ENCODE assay signal across 9 mouse cellular contexts in the genomic region with DNA sequence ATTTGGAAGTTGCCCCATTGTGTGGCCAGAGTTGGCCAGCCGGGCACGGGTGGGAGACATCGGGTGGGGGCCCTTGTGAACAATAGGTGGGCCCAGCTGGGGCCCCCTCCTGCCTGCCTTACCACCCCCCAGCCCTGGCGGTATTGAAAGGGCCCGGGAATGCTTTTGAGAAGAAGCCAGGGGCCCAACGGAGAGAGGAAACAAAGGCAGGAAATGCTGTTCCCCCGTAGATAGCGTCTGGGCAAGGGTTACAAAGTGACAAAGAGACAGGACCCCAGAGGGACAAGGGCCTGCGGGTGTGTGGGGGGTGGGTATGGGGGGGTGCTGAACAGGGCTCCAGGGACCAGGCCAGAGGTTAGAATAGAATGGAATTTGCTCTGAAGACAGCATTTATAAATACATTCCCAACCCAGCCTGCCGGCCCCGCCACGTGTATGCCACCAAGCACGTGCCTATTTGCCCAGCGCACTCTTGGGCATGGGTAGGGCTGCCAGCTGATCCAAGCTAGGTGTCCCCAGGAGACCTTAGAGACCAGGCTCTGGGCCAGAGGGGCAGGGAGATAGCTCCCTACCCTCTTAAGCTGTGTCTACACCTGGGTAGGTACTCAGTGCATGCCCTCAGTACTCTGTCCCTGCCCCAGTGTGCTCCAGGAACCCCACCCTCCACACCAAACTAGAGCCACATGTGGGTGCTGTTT. TPM values are rescaled to one million over a fixed set of nuclear protein-coding genes. Genes with fewer than 3 reads are reported as not detected.
DNase-seq lines count a peak whose midpoint lies in the region; ATAC-seq and TF ChIP-seq lines count a peak whose summit lies in the region.
"Had no signal": no experiment of that assay in that cellular context is flagged by ENCODE, and none has a peak within 500 bp of the region (broad histone marks: within the 10 kb centered on the region; RNA-seq: fewer than 3 reads in every experiment).

No protein-coding gene starts in this region.

- 23% methylated on average over 14 of the region's 14 CpGs for WGBS in forebrain, embryonic 11.5 days
- 20% methylated on average over 14 of the region's 14 CpGs for WGBS in forebrain, embryonic 15.5 days
- 10% methylated on average over 14 of the region's 14 CpGs for WGBS in heart, adult 2 months

- no peak for DNase-seq in forebrain, embryonic 11.5 days (ENCODE audit: low spot score)
- DNase-seq in heart, adult 2 months = peak; percentile 77 to 84
- peak; percentile 80 for DNase-seq in kidney, adult 18-20 months
- DNase-seq in lung, postnatal 25 days (ENCODE audit: low spot score) = peak; percentile 90
- no peak for DNase-seq in frontal cortex, postnatal 25 days (ENCODE audit: low spot score in 2 of 2)
- DNase-seq in cerebellum, adult 9-10 months = no peak
- DNase-seq in MN1 (ENCODE audit: low spot score) = no peak

- peak; percentile 27 for ATAC-seq in forebrain, embryonic 11.5 days (replicated peaks; ENCODE audit: low FRiP score)
- ATAC-seq in forebrain, embryonic 15.5 days (replicated peaks) = no peak

- no peaks in the 10 kb centered on the region for H3K9me3 ChIP-seq in forebrain, embryonic 11.5 days (ENCODE audit: control insufficient read depth, low read length)
- no peaks in the 10 kb centered on the region for H3K9me3 ChIP-seq in forebrain, embryonic 15.5 days

- no peaks in the 10 kb centered on the region for H3K79me2 ChIP-seq in heart, adult 2 months (replicated peaks; ENCODE audit: control insufficient read depth, insufficient read depth, low read length)

- no peak for TF ChIP-seq POLR2A in heart, adult 2 months (IDR thresholded peaks at IDR 0.05; ENCODE audit: insufficient read depth, low read depth, low read length)

- H3K27ac ChIP-seq in forebrain, embryonic 11.5 days (ENCODE audit: low read depth, low read length) = no peak overlapping the region
- H3K27ac ChIP-seq in forebrain, embryonic 15.5 days (replicated peaks) = no peak overlapping the region
- H3K27ac ChIP-seq in heart, adult 2 months = peak overlapping the region; percentile 75

- H3K4me3 ChIP-seq in forebrain, embryonic 11.5 days (ENCODE audit: low read depth, low read length) = no peak overlapping the region
- no peak overlapping the region for H3K4me3 ChIP-seq in forebrain, embryonic 15.5 days
- H3K4me3 ChIP-seq in heart, adult 2 months = peak overlapping the region; percentile 19
- H3K4me3 ChIP-seq: myocyte had no signal

- no peak for TF ChIP-seq CTCF in heart, adult 2 months (IDR thresholded peaks at IDR 0.05)

- H3K9ac ChIP-seq in forebrain, embryonic 11.5 days (ENCODE audit: low read length) = peak overlapping the region; percentile 29
- no peak overlapping the region for H3K9ac ChIP-seq in forebrain, embryonic 15.5 days (replicated peaks)
- peak overlapping the region; percentile 42 for H3K9ac ChIP-seq in heart, adult 2 months (ENCODE audit: low read depth, low read length)

- intact Hi-C loops in heart, adult 2 months (cut with DNase I) = loop anchor here (1.0 to 2.0 kb wide), 4 partner anchors 10 to 68 kb away; a partner anchor contains a TSS

- H3K4me1 ChIP-seq in forebrain, embryonic 11.5 days (replicated peaks; ENCODE audit: control insufficient read depth, insufficient read depth, low read length) = peaks cover 10% of the 10 kb centered on the region
- peaks cover 12% of the 10 kb centered on the region for H3K4me1 ChIP-seq in forebrain, embryonic 15.5 days
- peaks cover 37% of the 10 kb centered on the region for H3K4me1 ChIP-seq in heart, adult 2 months (ENCODE audit: control insufficient read depth, insufficient read depth, low read length)

- H3K27me3 ChIP-seq in forebrain, embryonic 11.5 days (ENCODE audit: control insufficient read depth, insufficient read depth, low read length) = no peaks in the 10 kb centered on the region
- no peaks in the 10 kb centered on the region for H3K27me3 ChIP-seq in forebrain, embryonic 15.5 days
- no peaks in the 10 kb centered on the region for H3K27me3 ChIP-seq in heart, adult 2 months (ENCODE audit: control insufficient read depth, insufficient read depth, low read length)

- H3K36me3 ChIP-seq in forebrain, embryonic 11.5 days (ENCODE audit: control insufficient read depth, insufficient read depth, low read length) = no peaks in the 10 kb centered on the region
- H3K36me3 ChIP-seq in forebrain, embryonic 15.5 days = no peaks in the 10 kb centered on the region
- peaks cover 22% of the 10 kb centered on the region for H3K36me3 ChIP-seq in heart, adult 2 months (ENCODE audit: control insufficient read depth, insufficient read depth, low read length)

- H3K4me2 ChIP-seq in forebrain, embryonic 11.5 days (ENCODE audit: low read depth, low read length, severe bottlenecking) = no peak overlapping the region
- no peak overlapping the region for H3K4me2 ChIP-seq in forebrain, embryonic 15.5 days (replicated peaks)

- peak; percentile 81 for TF ChIP-seq EP300 in heart, adult 2 months (IDR thresholded peaks at IDR 0.05; ENCODE audit: insufficient read depth, low read depth, low read length)

RNA-seq across cellular contexts. Expression of a gene that starts 10.0 kb away (rescaled TPM):
- polyA plus RNA-seq in forebrain, embryonic 11.5 days (2014; fragmentation: Nextera tagmentation; extraction: Ambion mirVana) = 2.8 and 2.9 TPM in 2 replicates
- polyA plus RNA-seq in forebrain, embryonic 15.5 days (2015; fragmentation: Nextera tagmentation; extraction: Ambion mirVana) = 3.0 and 3.3 TPM in 2 replicates
- 10 to 100 TPM; 27.1 to 27.3 TPM for total RNA-seq in heart, adult 2 months (2021)
- polyA plus RNA-seq in heart, adult 2 months (2012; rRNA removed) = 32.6 and 45.1 TPM in 2 replicates

RNA-seq across cellular contexts. Expression of a gene that starts 33.9 kb away (rescaled TPM):
- polyA plus RNA-seq in forebrain, embryonic 11.5 days (2014; fragmentation: Nextera tagmentation; extraction: Ambion mirVana) = 2.5 and 3.3 TPM in 2 replicates
- 3.6 TPM in 2 replicates for polyA plus RNA-seq in forebrain, embryonic 15.5 days (2015; fragmentation: Nextera tagmentation; extraction: Ambion mirVana)
- total RNA-seq in heart, adult 2 months (2021) = 10 to 100 TPM; 18.9 to 21.7 TPM
- polyA plus RNA-seq in heart, adult 2 months (2012; rRNA removed) = 21.4 and 31.6 TPM in 2 replicates

Comparison
In these comparisons a context has a peak if more than half of its experiments do, and no peak if none do; other contexts are left out.
1. DNase-seq: peak in heart, adult 2 months (2 of 2), kidney, adult 18-20 months (single experiment) and lung, postnatal 25 days (single experiment); none in forebrain, embryonic 11.5 days (single experiment), frontal cortex, postnatal 25 days (0 of 2), cerebellum, adult 9-10 months (single experiment) and MN1 (single experiment).